Mouse (Mus musculus) heart, postnatal 0 days (tissue): ENCODE data around the gene Dpm3. TPM values are rescaled to one million over a fixed set of nuclear protein-coding genes. Genes with fewer than 3 reads are reported as not detected.

Source experiments
- ATAC-seq: fragments of 200-750 bp; cut with Nextera tagmentation; 2 replicates; pipeline ENCODE4 v1.8.0; 2017; ENCODE audit warnings: low read depth, moderate number of reproducible peaks, moderate library complexity; ENCODE audit not compliant: insufficient read depth
- DNase-seq: peaks from one replicate; pipeline ENCODE4 v3.0.0-alpha.2; 2016; ENCODE audit warnings: low spot score
- H3K27ac ChIP-seq: fragments of 300-500 bp; sonication (generic); 2 replicates; pipeline ENCODE4 v1.5.1; 2014; ENCODE audit warnings: low read depth, mild to moderate bottlenecking
- H3K27me3 ChIP-seq: fragments of 300-500 bp; sonication (generic); 2 replicates; pipeline ENCODE4 v1.6.1; 2014; ENCODE audit warnings: low read length, mixed read lengths; ENCODE audit not compliant: control insufficient read depth, insufficient read depth
- H3K36me3 ChIP-seq: fragments of 300-500 bp; sonication (generic); replicated peaks from 2 replicates; pipeline ENCODE4 v1.6.1; 2014; ENCODE audit warnings: low read length, mixed read lengths; ENCODE audit not compliant: control insufficient read depth, insufficient read depth
- H3K4me1 ChIP-seq: fragments of 300-500 bp; sonication (generic); 2 replicates; pipeline ENCODE4 v1.6.1; 2014; ENCODE audit warnings: antibody characterized with exemption; ENCODE audit not compliant: control insufficient read depth, insufficient read depth
- H3K4me2 ChIP-seq: fragments of 300-500 bp; sonication (generic); 2 replicates; pipeline ENCODE4 v1.6.1; 2014; ENCODE audit warnings: low read depth, mild to moderate bottlenecking, low read length, moderate library complexity
- H3K4me3 ChIP-seq: fragments of 300-500 bp; sonication (generic); 2 replicates; pipeline ENCODE4 v1.5.1; 2014; ENCODE audit warnings: low read depth, low read length
- H3K9ac ChIP-seq: fragments of 300-500 bp; sonication (generic); replicated peaks from 2 replicates; pipeline ENCODE4 v1.6.1; 2014; ENCODE audit warnings: low read depth, low read length, mixed read lengths
- H3K9me3 ChIP-seq: fragments of 300-500 bp; sonication (generic); replicated peaks from 2 replicates; pipeline ENCODE4 v1.6.1; 2016; ENCODE audit warnings: low read length; ENCODE audit not compliant: control insufficient read depth
- CTCF ChIP-seq: IDR thresholded peaks from 2 replicates; pipeline ENCODE4 v1.5.1; 2016; ENCODE audit warnings: antibody characterized with exemption, control low read depth, low read depth
- EP300 ChIP-seq: IDR thresholded peaks from 2 replicates; pipeline ENCODE4 v1.6.1; 2016; ENCODE audit warnings: antibody characterized with exemption, low read depth
- WGBS: fragments of 180-500 bp; shearing (Covaris S2); extraction: QIAGEN DNeasy Blood & Tissue Kit; methylation state at CpG from one replicate; pipeline ENCODE4 v1.1.7; 2014; 5-methylcytosine and 5-hydroxymethylcytosine counted together
- polyA plus RNA-seq: library from polyadenylated mRNA; unstranded; fragments of >200 nt; fragmentation: Nextera tagmentation; extraction: Ambion mirVana; gene quantifications from 2 replicates; pipeline ENCODE4 v1.2.1, GENCODE M21; 2015
- total RNA-seq: library from RNA; depleted of rRNA; stranded (reverse); fragments of >200 nt; gene quantifications from 2 replicates; pipeline ENCODE4 v1.2.3, GENCODE M21; 2014; ENCODE audit warnings: low replicate concordance

Gene Dpm3
- total and polyA plus RNA-seq, 2 experiments from 2014 or later: 80.3 to 450 TPM

- peaks cover 23% of the 10 kb centered on the region for H3K4me1 ChIP-seq
- DNase-seq (peak; percentile 63), ATAC-seq (peak; percentile 42)
- H3K27me3 ChIP-seq: no peaks in the 10 kb centered on the region
- no peaks in the 10 kb centered on the region for H3K9me3 ChIP-seq
- H3K36me3 ChIP-seq: peaks cover 20% of the 10 kb centered on the region
- peak overlapping the region; percentile 87 for H3K9ac ChIP-seq
- H3K27ac ChIP-seq: peak overlapping the region; percentile 94
- 38% methylated on average over 7 of the region's 7 CpGs for WGBS
- H3K4me2 ChIP-seq: peak overlapping the region; percentile 92
- TF ChIP-seq CTCF (no peak), EP300 (peak; percentile 94)
- peak overlapping the region; percentile 78 for H3K4me3 ChIP-seq
These were observed 18.9 kb downstream of the Dpm3 start for GRCm38 (mm10) chr3:89278107-89278506.

- 18% methylated on average over 8 of the region's 8 CpGs for WGBS
- Histone ChIP-seq H3K4me1 (peaks cover 23% of the 10 kb centered on the region), H3K27me3 (no peaks in the 10 kb centered on the region), H3K27ac (peak overlapping the region; percentile 94), H3K9ac (peak overlapping the region; percentile 87), H3K36me3 (peaks cover 15% of the 10 kb centered on the region), H3K4me2 (peak overlapping the region; percentile 92), H3K9me3 (no peaks in the 10 kb centered on the region), H3K4me3 (peak overlapping the region; percentile 78)
- DNase-seq: no peak
- TF ChIP-seq EP300: no peak
- TF ChIP-seq CTCF: no peak
- no peak for ATAC-seq
These were observed 19.5 kb downstream of the Dpm3 start for GRCm38 (mm10) chr3:89278643-89279042.

GRCm38 (mm10) chr3:89279153-89279890 is 20.2 kb downstream of the Dpm3 start:
- H3K4me3 ChIP-seq: peak overlapping the region; percentile 78
- H3K4me2 ChIP-seq: peak overlapping the region; percentile 92
- H3K36me3 ChIP-seq: peaks cover 15% of the 10 kb centered on the region
- WGBS: 1% methylated on average over 35 of the region's 35 CpGs
- no peak for TF ChIP-seq EP300
- no peak for TF ChIP-seq CTCF
- H3K4me1 ChIP-seq: peaks cover 23% of the 10 kb centered on the region
- ATAC-seq: peak; percentile 77
- DNase-seq: peak; percentile 89
- H3K9ac ChIP-seq: peak overlapping the region; percentile 87
- H3K9me3 ChIP-seq: no peaks in the 10 kb centered on the region
- no peaks in the 10 kb centered on the region for H3K27me3 ChIP-seq
- peak overlapping the region; percentile 94 for H3K27ac ChIP-seq

DNA sequence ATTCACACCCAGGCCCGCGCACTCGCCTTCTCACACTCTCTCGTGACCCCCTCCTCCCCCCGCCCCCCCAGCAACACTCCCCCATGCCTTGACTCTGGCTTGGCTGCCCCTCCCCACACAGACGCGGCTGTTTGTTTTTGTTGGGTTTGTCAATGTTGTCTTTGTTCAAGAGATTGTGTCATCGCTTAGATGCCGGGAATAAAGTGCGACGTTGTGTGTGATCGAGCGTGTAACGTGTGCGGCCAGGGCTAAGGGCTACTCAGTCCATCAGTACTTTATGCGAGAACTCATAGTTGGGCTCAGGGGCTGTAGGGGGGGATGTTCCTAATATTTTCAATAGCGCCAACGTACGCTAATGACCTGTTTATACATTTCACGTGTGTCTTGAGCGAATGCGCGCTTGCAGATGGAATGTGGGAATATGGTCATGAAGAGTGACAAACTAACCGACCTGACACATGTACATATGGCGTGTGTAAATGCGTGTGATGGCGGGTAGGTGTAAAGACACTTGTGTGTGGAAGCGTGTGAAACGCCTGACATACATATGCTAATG is 21.0 kb downstream of the Dpm3 start:
- Histone ChIP-seq H3K4me2 (peak overlapping the region; percentile 92), H3K4me3 (peak overlapping the region; percentile 78), H3K36me3 (peaks cover 11% of the 10 kb centered on the region), H3K27ac (peak overlapping the region; percentile 94), H3K4me1 (peaks cover 23% of the 10 kb centered on the region), H3K9ac (peak overlapping the region; percentile 87), H3K9me3 (no peaks in the 10 kb centered on the region), H3K27me3 (no peaks in the 10 kb centered on the region)
- DNase-seq (peak; percentile 44), ATAC-seq (no peak)
- TF ChIP-seq CTCF (no peak), EP300 (no peak)
- under 1% methylated on average over 29 of the region's 29 CpGs for WGBS

DNA sequence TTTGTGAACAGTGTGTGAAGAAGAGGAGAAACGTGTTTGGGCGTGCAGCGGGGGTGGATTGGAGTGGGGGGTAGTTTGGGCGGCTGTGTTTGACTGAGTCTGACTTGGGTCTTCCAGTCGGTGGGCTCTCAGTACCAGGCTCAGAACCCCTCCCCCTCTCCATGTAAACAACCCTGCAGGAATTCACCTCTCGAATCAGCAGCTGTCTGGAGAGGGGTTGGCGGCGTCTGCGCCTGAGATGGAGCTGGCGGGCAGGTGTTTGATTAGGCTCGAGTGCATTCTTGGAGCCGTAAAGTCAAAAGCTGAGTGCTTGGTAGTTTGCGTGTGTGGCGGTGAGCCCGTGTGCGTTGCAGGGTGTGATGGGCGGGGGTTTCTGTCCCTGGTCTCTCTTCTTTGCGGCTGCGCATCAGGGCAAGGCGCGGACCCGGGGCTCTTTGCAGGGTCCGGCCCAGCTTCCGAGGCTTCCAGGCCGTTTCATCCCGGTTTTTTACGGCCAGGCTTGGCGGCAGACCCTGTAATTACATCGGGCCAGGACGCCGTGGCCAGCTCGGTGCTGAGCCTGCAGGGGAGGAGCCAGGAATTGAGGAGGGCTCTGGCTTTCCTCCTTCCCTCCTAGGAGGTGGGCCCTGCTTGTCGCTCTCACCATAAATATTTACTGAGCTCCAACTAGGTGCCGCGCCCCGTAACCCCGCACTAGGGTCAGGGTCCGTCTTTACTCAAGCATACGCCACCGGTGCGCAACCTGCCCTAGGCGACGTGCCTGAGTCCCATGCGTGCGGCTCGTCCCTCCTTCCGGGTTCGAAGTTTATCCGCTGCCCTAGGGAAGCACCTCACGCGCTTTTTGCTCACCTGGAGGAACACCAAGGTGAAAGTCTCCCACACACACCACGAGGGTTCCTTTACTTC is 21.7 kb downstream of the Dpm3 start, which contains the start of gene Efna1:
TSS of gene Efna1 (minus strand) at position 537 of the 906 bp plus-strand sequence.
- under 1% methylated on average over 52 of the region's 52 CpGs for whole genome bisulfite sequencing
- Histone ChIP-seq H3K36me3 (peaks cover 3% of the 10 kb centered on the region), H3K4me1 (peaks cover 23% of the 10 kb centered on the region), H3K9ac (peak within 1 kb of the TSS; percentile 87), H3K4me3 (peak within 1 kb of the TSS; percentile 78), H3K9me3 (no peaks in the 10 kb centered on the region), H3K4me2 (peak within 1 kb of the TSS; percentile 92), H3K27me3 (no peaks in the 10 kb centered on the region), H3K27ac (peak within 1 kb of the TSS; percentile 94)
- TF ChIP-seq EP300: no peak
- no peak for TF ChIP-seq CTCF
- ATAC-seq: no peak
- peak; percentile 29 for DNase-seq
